ENCODE assay signal across 9 mouse cellular contexts in genomic region chr11:96278773-96279172, GRCm38 (mm10). TPM values are rescaled to one million over a fixed set of nuclear protein-coding genes. Genes with fewer than 3 reads are reported as not detected.
A peak's percentile ranks its signal among the peaks of the same experiment; 100 is the strongest.
DNase-seq lines count a peak whose midpoint lies in the region; ATAC-seq and TF ChIP-seq lines count a peak whose summit lies in the region.
"Had no signal": no experiment of that assay in that cellular context is flagged by ENCODE, and none has a peak within 500 bp of the region (broad histone marks: within the 10 kb centered on the region; RNA-seq: fewer than 3 reads in every experiment).

No protein-coding gene starts in this region.

- no peak for TF ChIP-seq CTCF in Patski (IDR thresholded peaks at IDR 0.05)

- CTCF ChIA-PET in Patski (lab: Charles Lee) = interaction anchor here (0.7 to 12.6 kb wide), 17 partner anchors 9 to 395 kb away, joined by 3 to 215 read pairs (median 5); partner anchors contain the start of genes Hoxb3, Hoxb5 and Hoxb6

- no peak overlapping the region for H3K27ac ChIP-seq in limb, embryonic 14.5 days (replicated peaks; ENCODE audit: low read depth, low read length)
- H3K27ac ChIP-seq: heart, embryonic 13.5 days had no signal

- H3K4me3 ChIP-seq in limb, embryonic 14.5 days (replicated peaks; ENCODE audit: low read length) = no peak overlapping the region
- H3K4me3 ChIP-seq: heart, embryonic 13.5 days had no signal

- no peaks in the 10 kb centered on the region for H3K9me3 ChIP-seq in limb, embryonic 14.5 days (ENCODE audit: control insufficient read depth, low read length)
- H3K9me3 ChIP-seq: heart, embryonic 13.5 days had no signal

- H3K4me1 ChIP-seq in limb, embryonic 14.5 days (ENCODE audit: control insufficient read depth, insufficient read depth, low read length) = no peaks in the 10 kb centered on the region

- in situ Hi-C loops in Patski (cut with MboI; ENCODE audit: low pct_unique_long_range_greater_than_20kb) = loop anchor here (5.0 kb wide), 1 partner anchor 394 kb away; no protein-coding TSS in a partner anchor

- WGBS in limb, embryonic 14.5 days = under 1% methylated on average over 9 of the region's 9 CpGs

- no peak for ATAC-seq in Patski
- ATAC-seq in limb, embryonic 14.5 days (ENCODE audit: low FRiP score, low read depth) = peak; percentile 86

- no peaks in the 10 kb centered on the region for H3K36me3 ChIP-seq in limb, embryonic 14.5 days (ENCODE audit: control insufficient read depth, insufficient read depth, low read length)
- H3K36me3 ChIP-seq: heart, embryonic 13.5 days had no signal

- no peak overlapping the region for H3K4me2 ChIP-seq in limb, embryonic 14.5 days (replicated peaks; ENCODE audit: low read depth, low read length, severe bottlenecking)
- H3K4me2 ChIP-seq: heart, embryonic 13.5 days had no signal

- H3K27me3 ChIP-seq in Patski = no peaks in the 10 kb centered on the region
- peaks cover 98% of the 10 kb centered on the region for H3K27me3 ChIP-seq in limb, embryonic 14.5 days (ENCODE audit: control insufficient read depth, insufficient read depth, low read length)

- no peak for TF ChIP-seq POLR2A in limb, embryonic 14.5 days (IDR thresholded peaks at IDR 0.05; ENCODE audit: borderline replicate concordance, extremely low read depth, insufficient read depth, insufficient read length)

- DNase-seq in 416B (ENCODE audit: low read depth) (peak; percentile 78), Patski (ENCODE audit: low read depth, low spot score) (peak; percentile 90)
- peak; percentile 78 to 87 for DNase-seq in cerebellum, postnatal 4 days (ENCODE audit: low spot score in 2 of 2)
- DNase-seq in gonadal fat pad, adult 2 months (ENCODE audit: low read depth) = peak; percentile 16
- DNase-seq in kidney, adult 9 months = peak; percentile 94
- DNase-seq in limb, embryonic 14.5 days (ENCODE audit: low spot score) = peak; percentile 91
- peak; percentile 66 for DNase-seq in retina, adult 2 months (ENCODE audit: low read depth, low spot score)
- peak; percentile 36 to 76 for DNase-seq in thymus, postnatal 10 days (ENCODE audit: low spot score in 2 of 2)

- POLR2A ChIA-PET in Patski (lab: Charles Lee) = interaction anchor here (0.6 to 42.9 kb wide), 17 partner anchors 23 to 574 kb away, joined by 3 to 1274 read pairs (median 5); partner anchors contain the start of genes Hoxb2, Hoxb4, Hoxb5 and Hoxb6

- H3K9ac ChIP-seq in limb, embryonic 14.5 days (ENCODE audit: low read depth, low read length, severe bottlenecking) = no peak overlapping the region
- H3K9ac ChIP-seq: heart, embryonic 13.5 days had no signal

RNA-seq across cellular contexts. Expression of gene Hoxb8, which starts 2.9 kb away (rescaled TPM):
- 118 TPM for polyA plus RNA-seq in Patski (2021)
- 137 and 237 TPM in 2 replicates for polyA plus RNA-seq in gonadal fat pad, adult 2 months (2012; rRNA removed)
- 2.1 and 2.3 TPM in 2 replicates for polyA plus RNA-seq in limb, embryonic 14.5 days (2012; rRNA removed)
- 0.10 and 0.43 TPM in 2 replicates for polyA plus RNA-seq in limb, embryonic 14.5 days (2014; fragmentation: Nextera tagmentation; extraction: Ambion mirVana)
- polyA plus RNA-seq: heart, embryonic 13.5 days had no signal

RNA-seq across cellular contexts. Expression of gene Hoxb9, which starts 7.5 kb away (rescaled TPM):
- polyA plus RNA-seq in Patski (2021) = 111 TPM
- polyA plus RNA-seq in gonadal fat pad, adult 2 months (2012; rRNA removed) = 27.8 and 31.5 TPM in 2 replicates
- polyA plus RNA-seq in limb, embryonic 14.5 days (2012; rRNA removed) = 3.2 and 4.4 TPM in 2 replicates
- 1.1 and 1.2 TPM in 2 replicates for polyA plus RNA-seq in limb, embryonic 14.5 days (2014; fragmentation: Nextera tagmentation; extraction: Ambion mirVana)
- polyA plus RNA-seq: heart, embryonic 13.5 days had no signal

RNA-seq across cellular contexts. Expression of gene Hoxb7, which starts 7.7 kb away (rescaled TPM):
- 98.7 TPM for polyA plus RNA-seq in Patski (2021)
- polyA plus RNA-seq in gonadal fat pad, adult 2 months (2012; rRNA removed) = 49.4 and 65.1 TPM in 2 replicates
- 2.0 and 2.7 TPM in 2 replicates for polyA plus RNA-seq in limb, embryonic 14.5 days (2012; rRNA removed)
- 2.2 and 4.4 TPM in 2 replicates for polyA plus RNA-seq in limb, embryonic 14.5 days (2014; fragmentation: Nextera tagmentation; extraction: Ambion mirVana)

RNA-seq across cellular contexts. Expression of gene Hoxb6, which starts 13.5 kb away (rescaled TPM):
- 69.7 TPM for polyA plus RNA-seq in Patski (2021)
- 153 and 221 TPM in 2 replicates for polyA plus RNA-seq in gonadal fat pad, adult 2 months (2012; rRNA removed)
- polyA plus RNA-seq in limb, embryonic 14.5 days (2012; rRNA removed) = 2.2 and 2.8 TPM in 2 replicates
- polyA plus RNA-seq in limb, embryonic 14.5 days (2014; fragmentation: Nextera tagmentation; extraction: Ambion mirVana) = 0.30 and 0.61 TPM in 2 replicates

RNA-seq across cellular contexts. Expression of gene Hoxb5, which starts 24.4 kb away (rescaled TPM):
- 24.4 TPM for polyA plus RNA-seq in Patski (2021)
- polyA plus RNA-seq in gonadal fat pad, adult 2 months (2012; rRNA removed) = 10.7 and 13.8 TPM in 2 replicates
- 1.8 TPM in 2 replicates for polyA plus RNA-seq in limb, embryonic 14.5 days (2012; rRNA removed)
- polyA plus RNA-seq in limb, embryonic 14.5 days (2014; fragmentation: Nextera tagmentation; extraction: Ambion mirVana) = 0.51 and 0.85 TPM in 2 replicates

Comparison
In these comparisons a context has a peak if more than half of its experiments do, and no peak if none do; other contexts are left out.
1. DNase-seq: peak in every context shown above with its lines; median percentile 94 in kidney, adult 9 months; 91 in limb, embryonic 14.5 days; 90 in Patski; 82 in cerebellum, postnatal 4 days; 78 in 416B; 66 in retina, adult 2 months; 56 in thymus, postnatal 10 days; 16 in gonadal fat pad, adult 2 months.
2. RNA of gene Hoxb8, which starts 2.9 kb away (polyA plus RNA-seq): 137 to 237 TPM in gonadal fat pad, adult 2 months and 118 TPM in Patski (single experiment); 0.10 to 2.3 TPM in limb, embryonic 14.5 days; every median in the first group is over 10 times any median in the second.